Mouse (Mus musculus): ENCODE results near the gene Gm21969. TPM values are rescaled to one million over a fixed set of nuclear protein-coding genes. Genes with fewer than 3 reads are reported as not detected.

Gene Gm21969
- total and polyA plus RNA-seq, 3 experiments, result 0.02 TPM; not detected in 2

- Histone ChIP-seq H3K36me3 (replicated peaks) (no peaks in the 10 kb centered on the region), H3K27me3 (ENCODE audit: insufficient read depth, low read length) (peaks cover 9% of the 10 kb centered on the region; the same call in 1 of the 2 replicates), H3K4me1 (ENCODE audit: insufficient read depth, low read depth, low read length) (no peaks in the 10 kb centered on the region; the same call in 1 of the 2 replicates), H3K4me3 (ENCODE audit: low read depth, low read length) (no peak overlapping the region), H3K9me3 (replicated peaks) (no peaks in the 10 kb centered on the region)
- DNase-seq (ENCODE audit: low spot score), result no peak
- TF ChIP-seq GATA2 (IDR thresholded peaks at IDR 0.05; ENCODE audit: borderline replicate concordance, low read depth, low read length) (no peak), POLR2AphosphoS5 (IDR thresholded peaks at IDR 0.05; ENCODE audit: insufficient replicate concordance, low read depth, low read length) (no peak), TAL1 (conservative IDR thresholded peaks at IDR 0.05; ENCODE audit: low read depth, low read length) (no peak), CTCF (IDR thresholded peaks at IDR 0.05; ENCODE audit: low read depth, low read length) (no peak), GATA1 (IDR thresholded peaks at IDR 0.05; ENCODE audit: borderline replicate concordance, low read length) (no peak)
- no peak for ATAC-seq (ENCODE audit: extremely low read depth, insufficient number of reproducible peaks, low FRiP score, poor library complexity, severe bottlenecking)
These were observed 13.5 kb upstream of the Gm21969 start for GRCm38 (mm10) chr4:139589351-139590027.

- Histone ChIP-seq H3K4me1 (ENCODE audit: insufficient read depth, low read depth, low read length) (no peaks in the 10 kb centered on the region; the same call in 1 of the 2 replicates), H3K27me3 (ENCODE audit: insufficient read depth, low read length) (peaks cover 8% of the 10 kb centered on the region; the same call in 1 of the 2 replicates), H3K9me3 (replicated peaks) (no peaks in the 10 kb centered on the region), H3K4me3 (ENCODE audit: low read depth, low read length) (no peak overlapping the region), H3K36me3 (replicated peaks) (no peaks in the 10 kb centered on the region)
- DNase-seq (ENCODE audit: low spot score) (no peak), ATAC-seq (ENCODE audit: extremely low read depth, insufficient number of reproducible peaks, low FRiP score, poor library complexity, severe bottlenecking) (no peak)
- TF ChIP-seq GATA1 (IDR thresholded peaks at IDR 0.05; ENCODE audit: borderline replicate concordance, low read length) (no peak), TAL1 (conservative IDR thresholded peaks at IDR 0.05; ENCODE audit: low read depth, low read length) (no peak), CTCF (IDR thresholded peaks at IDR 0.05; ENCODE audit: low read depth, low read length) (no peak), GATA2 (IDR thresholded peaks at IDR 0.05; ENCODE audit: borderline replicate concordance, low read depth, low read length) (no peak), POLR2AphosphoS5 (IDR thresholded peaks at IDR 0.05; ENCODE audit: insufficient replicate concordance, low read depth, low read length) (no peak)
These were observed 12.5 kb upstream of the Gm21969 start for GRCm38 (mm10) chr4:139590446-139590845.

- Histone ChIP-seq H3K27me3 (ENCODE audit: insufficient read depth, low read length) (peaks cover 8% of the 10 kb centered on the region), H3K9me3 (replicated peaks) (no peaks in the 10 kb centered on the region), H3K36me3 (replicated peaks) (no peaks in the 10 kb centered on the region), H3K4me3 (ENCODE audit: low read depth, low read length) (no peak overlapping the region), H3K4me1 (ENCODE audit: insufficient read depth, low read depth, low read length) (no peaks in the 10 kb centered on the region)
- no peak for TF ChIP-seq GATA1 (IDR thresholded peaks at IDR 0.05; ENCODE audit: borderline replicate concordance, low read length)
- TF ChIP-seq GATA2 (IDR thresholded peaks at IDR 0.05; ENCODE audit: borderline replicate concordance, low read depth, low read length), result no peak
- no peak for TF ChIP-seq CTCF (IDR thresholded peaks at IDR 0.05; ENCODE audit: low read depth, low read length)
- no peak for TF ChIP-seq POLR2AphosphoS5 (IDR thresholded peaks at IDR 0.05; ENCODE audit: insufficient replicate concordance, low read depth, low read length)
- no peak for TF ChIP-seq TAL1 (conservative IDR thresholded peaks at IDR 0.05; ENCODE audit: low read depth, low read length)
- DNase-seq (ENCODE audit: low spot score) (no peak), ATAC-seq (ENCODE audit: extremely low read depth, insufficient number of reproducible peaks, low FRiP score, poor library complexity, severe bottlenecking) (no peak)
These were observed 10.1 kb upstream of the Gm21969 start for GRCm38 (mm10) chr4:139592895-139593294.

DNA sequence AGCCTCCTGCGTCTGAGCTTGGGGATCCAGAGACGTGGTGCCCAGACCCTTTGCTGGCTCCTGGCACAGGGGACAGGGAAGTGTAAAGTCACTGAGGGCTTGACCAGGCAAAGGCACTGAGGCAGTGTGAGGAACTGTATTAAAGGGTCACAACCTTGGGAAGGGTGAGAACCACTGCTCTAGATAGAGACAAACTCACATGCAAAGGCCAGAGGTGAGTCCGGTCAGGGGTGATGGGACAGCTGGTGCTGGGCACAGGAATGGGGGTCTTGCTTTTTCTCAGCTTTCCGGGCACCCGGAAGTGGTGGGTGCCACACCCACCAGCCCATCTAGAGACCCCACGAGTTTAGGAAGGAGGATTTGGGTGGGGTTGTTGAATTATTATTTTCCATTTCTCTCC is 9.6 kb upstream of the Gm21969 start:
- no peak for ATAC-seq (ENCODE audit: extremely low read depth, insufficient number of reproducible peaks, low FRiP score, poor library complexity, severe bottlenecking)
- Histone ChIP-seq H3K4me3 (ENCODE audit: low read depth, low read length) (no peak overlapping the region), H3K9me3 (replicated peaks) (no peaks in the 10 kb centered on the region), H3K36me3 (replicated peaks) (no peaks in the 10 kb centered on the region), H3K27me3 (ENCODE audit: insufficient read depth, low read length) (peaks cover 7% of the 10 kb centered on the region), H3K4me1 (ENCODE audit: insufficient read depth, low read depth, low read length) (no peaks in the 10 kb centered on the region)
- no peak for TF ChIP-seq GATA1 (IDR thresholded peaks at IDR 0.05; ENCODE audit: borderline replicate concordance, low read length)
- TF ChIP-seq CTCF (IDR thresholded peaks at IDR 0.05; ENCODE audit: low read depth, low read length), result no peak
- TF ChIP-seq TAL1 (conservative IDR thresholded peaks at IDR 0.05; ENCODE audit: low read depth, low read length), result no peak
- TF ChIP-seq POLR2AphosphoS5 (IDR thresholded peaks at IDR 0.05; ENCODE audit: insufficient replicate concordance, low read depth, low read length), result no peak
- TF ChIP-seq GATA2 (IDR thresholded peaks at IDR 0.05; ENCODE audit: borderline replicate concordance, low read depth, low read length), result no peak
- DNase-seq (ENCODE audit: low spot score), result no peak

GRCm38 (mm10) chr4:139594062-139594461 is 8.9 kb upstream of the Gm21969 start:
- H3K4me3 ChIP-seq (ENCODE audit: low read depth, low read length), result no peak overlapping the region
- DNase-seq (ENCODE audit: low spot score) (no peak), ATAC-seq (ENCODE audit: extremely low read depth, insufficient number of reproducible peaks, low FRiP score, poor library complexity, severe bottlenecking) (no peak)
- H3K4me1 ChIP-seq (ENCODE audit: insufficient read depth, low read depth, low read length), result peaks cover 2% of the 10 kb centered on the region; the same call in 1 of the 2 replicates
- peaks cover 9% of the 10 kb centered on the region for H3K27me3 ChIP-seq (ENCODE audit: insufficient read depth, low read length)
- no peaks in the 10 kb centered on the region for H3K36me3 ChIP-seq (replicated peaks)
- H3K9me3 ChIP-seq (replicated peaks), result no peaks in the 10 kb centered on the region
- TF ChIP-seq CTCF (IDR thresholded peaks at IDR 0.05; ENCODE audit: low read depth, low read length) (no peak), TAL1 (conservative IDR thresholded peaks at IDR 0.05; ENCODE audit: low read depth, low read length) (no peak), GATA2 (IDR thresholded peaks at IDR 0.05; ENCODE audit: borderline replicate concordance, low read depth, low read length) (no peak), POLR2AphosphoS5 (IDR thresholded peaks at IDR 0.05; ENCODE audit: insufficient replicate concordance, low read depth, low read length) (no peak), GATA1 (IDR thresholded peaks at IDR 0.05; ENCODE audit: borderline replicate concordance, low read length) (no peak)

DNA sequence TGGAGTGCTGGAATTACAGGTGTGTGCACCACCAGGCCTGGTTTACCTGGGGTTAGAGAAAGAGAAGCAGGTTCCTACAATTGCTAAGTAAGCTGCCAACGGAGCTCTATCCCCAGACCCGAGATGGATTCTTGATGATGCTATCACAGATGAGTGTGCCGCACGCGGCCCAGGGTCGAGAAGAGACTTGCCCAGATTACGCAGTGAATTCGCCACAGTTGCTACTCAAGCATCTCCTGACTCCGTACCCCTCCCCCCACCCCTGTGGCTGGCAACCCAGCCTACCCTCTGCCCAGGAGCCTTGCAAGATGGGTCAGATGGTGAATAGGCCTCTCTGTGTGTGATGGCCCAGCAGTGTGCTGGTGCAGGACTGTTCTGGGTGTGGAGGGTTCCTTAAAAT is 6.3 kb upstream of the Gm21969 start:
- ATAC-seq (ENCODE audit: extremely low read depth, insufficient number of reproducible peaks, low FRiP score, poor library complexity, severe bottlenecking) (no peak), DNase-seq (ENCODE audit: low spot score) (no peak)
- Histone ChIP-seq H3K9me3 (replicated peaks) (no peaks in the 10 kb centered on the region), H3K4me3 (ENCODE audit: low read depth, low read length) (no peak overlapping the region), H3K27me3 (ENCODE audit: insufficient read depth, low read length) (peaks cover 22% of the 10 kb centered on the region), H3K4me1 (ENCODE audit: insufficient read depth, low read depth, low read length) (peaks cover 4% of the 10 kb centered on the region; the same call in 1 of the 2 replicates), H3K36me3 (replicated peaks) (no peaks in the 10 kb centered on the region)
- TF ChIP-seq CTCF (IDR thresholded peaks at IDR 0.05; ENCODE audit: low read depth, low read length) (no peak), TAL1 (conservative IDR thresholded peaks at IDR 0.05; ENCODE audit: low read depth, low read length) (no peak), GATA1 (IDR thresholded peaks at IDR 0.05; ENCODE audit: borderline replicate concordance, low read length) (no peak), GATA2 (IDR thresholded peaks at IDR 0.05; ENCODE audit: borderline replicate concordance, low read depth, low read length) (no peak), POLR2AphosphoS5 (IDR thresholded peaks at IDR 0.05; ENCODE audit: insufficient replicate concordance, low read depth, low read length) (no peak)

Measured in G1E (cell line).